Mouse (Mus musculus): ENCODE measurements around the gene Paxbp1.

Paxbp1 gene

DNA sequence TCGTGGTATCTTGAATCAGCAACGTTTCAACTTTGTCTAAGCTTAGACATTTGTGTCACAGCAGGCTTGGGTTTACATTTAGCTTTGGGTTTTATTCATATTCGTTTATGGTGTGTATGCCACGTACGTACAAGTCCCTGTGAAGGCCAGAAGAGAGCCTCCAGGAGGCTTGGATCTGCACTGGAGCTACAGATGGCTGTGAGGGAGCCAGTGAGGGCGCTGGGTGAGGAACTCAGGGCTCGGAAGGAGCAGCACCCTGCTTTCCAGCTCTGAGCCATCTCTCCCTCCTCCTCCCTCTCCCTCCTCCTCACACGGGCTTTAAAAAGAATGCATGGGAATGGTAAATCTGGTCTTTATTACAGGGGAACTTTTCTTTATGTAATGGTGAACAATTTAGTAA is 9.3 kb upstream of the Paxbp1 start:
- DNase-seq = no peak

GRCm38 (mm10) chr16:91045511-91045910 is 1.2 kb upstream of the Paxbp1 start:
- peak; percentile 71 for DNase-seq

GRCm38 (mm10) chr16:91043461-91044248 is 688 bp downstream of the Paxbp1 start:
- DNase-seq = peak; percentile 71 to 87

DNA sequence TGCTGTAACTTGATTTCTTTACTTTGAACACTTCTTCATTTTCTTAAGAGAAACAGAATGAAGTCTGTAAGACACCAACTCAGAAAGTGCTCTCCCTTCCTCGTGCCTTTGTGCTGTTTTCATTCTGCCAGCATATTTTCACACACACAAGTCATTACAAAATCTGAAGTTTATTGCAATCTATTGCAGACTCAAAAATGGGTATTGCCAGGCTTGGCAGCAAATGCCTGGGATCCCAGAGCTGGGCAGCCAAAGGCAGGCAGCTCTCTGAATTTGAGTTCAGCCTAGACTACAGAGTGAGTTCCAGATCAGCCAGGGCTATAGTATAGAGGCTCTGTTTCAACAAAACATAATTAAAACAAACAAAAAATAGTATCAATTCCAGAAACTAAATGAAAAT is 1.7 kb downstream of the Paxbp1 start:
- no peak for DNase-seq

DNA sequence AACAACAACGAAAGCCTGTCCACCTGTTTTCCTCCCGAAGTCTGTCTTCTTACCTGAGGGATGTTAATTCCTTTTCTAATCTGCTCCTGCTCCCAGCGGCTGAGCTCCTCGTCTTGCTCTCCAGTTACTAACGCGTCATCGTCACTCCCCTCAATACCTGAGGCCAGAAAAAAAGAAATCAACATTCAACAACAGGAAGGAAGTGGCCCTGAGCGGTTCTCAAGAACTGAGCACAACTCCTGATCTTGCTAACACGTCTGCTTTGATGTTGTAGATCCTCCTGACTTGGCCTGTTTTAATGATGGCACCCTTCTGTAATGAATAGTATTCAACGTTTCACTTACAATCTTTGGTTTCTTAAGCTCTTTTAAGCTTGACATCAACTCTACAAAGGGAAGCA is 8.5 kb downstream of the Paxbp1 start:
- DNase-seq = no peak

DNA sequence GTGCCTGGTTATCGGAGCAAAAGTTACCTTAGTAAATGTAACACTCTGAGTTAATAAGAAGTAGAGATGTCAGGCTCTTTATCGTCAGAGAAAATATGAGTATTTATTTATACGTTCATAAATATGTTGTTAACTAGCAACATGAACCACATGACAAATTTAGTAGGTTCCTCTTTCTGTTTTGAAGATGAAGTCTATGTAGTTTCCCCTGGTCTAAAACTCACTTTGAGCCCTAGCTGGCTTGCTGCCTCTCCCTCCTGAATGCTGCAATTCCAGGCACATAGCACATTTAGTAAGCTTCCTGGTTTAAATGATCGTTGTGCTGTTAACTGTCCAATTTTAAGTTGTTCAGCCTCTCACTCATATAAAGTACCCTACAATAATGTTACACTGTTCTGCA is 13.6 kb downstream of the Paxbp1 start:
- no peak for DNase-seq

- no peak for DNase-seq
These were observed 14.4 kb downstream of the Paxbp1 start for GRCm38 (mm10) chr16:91029901-91030300.

GRCm38 (mm10) chr16:91029161-91029743 is 15.1 kb downstream of the Paxbp1 start:
- no peak for DNase-seq

DNA sequence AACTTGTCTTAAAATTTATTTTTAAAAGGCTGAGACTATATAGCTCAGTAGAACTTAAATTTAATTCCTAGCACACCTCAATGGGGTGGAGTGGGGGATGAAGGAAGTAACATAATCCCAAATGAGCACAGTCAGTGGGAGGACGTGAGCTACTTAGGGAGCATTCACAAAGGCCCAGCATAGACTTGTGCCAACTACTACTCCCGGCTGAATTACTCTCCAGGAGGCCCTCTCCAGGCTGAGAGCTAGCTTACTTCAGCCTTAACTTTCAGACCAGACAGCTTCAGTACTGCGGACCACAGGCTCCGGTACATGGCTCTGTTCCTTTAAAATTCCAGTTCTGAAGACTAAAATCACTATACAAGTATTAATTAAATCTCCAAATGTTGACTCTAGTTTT is 18.1 kb downstream of the Paxbp1 start:
- no peak for DNase-seq

- peak; percentile 37 to 47 for DNase-seq
These were observed 21.0 kb downstream of the Paxbp1 start for GRCm38 (mm10) chr16:91023384-91023783.

- DNase-seq = no peak
These were observed 23.4 kb downstream of the Paxbp1 start for GRCm38 (mm10) chr16:91020842-91021483.

DNA sequence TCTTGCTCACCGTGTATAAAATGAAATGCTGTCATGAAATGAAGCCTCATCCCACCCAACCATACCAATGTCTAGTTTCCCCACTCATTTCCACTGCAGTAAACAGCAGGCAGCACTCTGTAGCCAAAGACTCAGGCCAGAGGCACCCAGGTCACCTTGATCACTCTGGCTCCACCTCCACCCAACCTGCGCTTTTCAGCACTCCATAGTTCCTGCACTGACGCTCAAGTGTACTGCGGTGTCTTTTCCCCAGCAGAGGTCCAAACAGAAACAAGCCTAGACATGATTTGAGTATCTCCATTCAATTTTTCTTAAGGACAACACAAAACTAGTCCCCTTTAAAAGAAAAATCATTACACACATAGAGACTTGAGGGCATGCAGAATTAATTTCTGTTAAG is 24.9 kb downstream of the Paxbp1 start:
- no peak for DNase-seq

DNA sequence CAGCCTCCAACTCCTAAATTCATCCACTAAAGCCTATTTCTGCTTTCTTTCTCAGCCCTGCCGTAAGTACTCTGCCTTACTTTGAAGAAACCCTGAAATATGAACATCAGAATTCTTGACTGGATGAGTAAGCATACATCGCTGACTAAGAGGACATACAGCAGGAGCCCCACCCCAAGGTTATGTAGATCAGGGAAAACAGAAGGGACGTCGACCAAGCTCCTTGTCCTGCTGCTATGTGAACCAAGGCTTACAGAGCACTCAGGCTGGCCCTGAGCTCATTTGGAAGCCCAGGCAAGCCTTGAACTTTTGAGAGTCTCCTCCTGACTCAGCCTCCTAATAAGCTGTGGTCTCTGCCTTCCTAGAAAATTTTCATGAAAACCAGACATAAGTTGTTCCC is 28.6 kb downstream of the Paxbp1 start:
- no peak for DNase-seq

DNA sequence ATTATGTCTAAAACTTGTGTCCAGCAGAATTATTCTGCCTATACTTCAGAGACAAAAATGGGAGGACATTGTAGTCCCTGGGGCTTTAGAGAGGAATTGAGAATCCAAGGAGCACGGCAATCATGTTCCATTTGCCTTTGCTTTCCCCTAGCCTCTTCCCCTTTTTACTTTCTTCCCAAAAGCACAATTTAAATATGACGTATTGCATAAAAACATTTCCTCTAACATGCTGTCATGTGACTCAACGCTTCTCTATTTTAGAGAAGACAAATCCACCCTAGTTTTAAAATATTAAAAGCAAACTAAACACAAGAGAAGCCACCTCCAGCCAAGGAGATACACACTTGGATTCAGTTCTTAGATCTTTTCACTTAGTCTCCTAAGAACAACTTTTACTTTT is 32.5 kb downstream of the Paxbp1 start:
- no peak for DNase-seq

- peak; percentile 91 to 95 for DNase-seq
These were observed 33.2 kb downstream of the Paxbp1 start, which contains the start of gene Synj1 for GRCm38 (mm10) chr16:91011021-91011683. Gene Synj1, minus strand, starts transcription at chr16:91011308.

DNA sequence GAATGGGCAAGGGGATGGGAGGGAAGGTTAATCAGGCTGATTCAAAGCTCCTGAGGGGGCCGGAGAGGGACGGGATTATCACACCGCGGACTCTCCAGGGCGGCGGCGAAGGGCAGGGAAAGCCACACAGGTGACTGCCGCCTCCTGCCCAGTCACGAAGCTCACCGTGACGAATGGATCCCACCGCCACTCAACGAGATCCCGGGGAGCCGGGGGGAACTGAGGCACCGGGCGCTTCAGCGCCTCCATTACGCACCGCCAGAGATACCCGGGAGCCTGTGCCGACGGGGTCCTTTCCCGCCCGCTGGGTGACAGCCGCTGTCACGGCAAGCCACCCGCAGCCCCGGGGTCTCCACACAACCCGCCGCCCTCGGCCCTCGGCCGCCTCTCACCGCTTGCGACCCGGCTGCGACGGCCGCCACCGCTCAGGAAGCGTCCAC is 33.7 kb downstream of the Paxbp1 start:
- no peak for DNase-seq

GRCm38 (mm10) chr16:91009942-91010529 is 34.3 kb downstream of the Paxbp1 start:
- peak in 1 of 2 experiments; percentile 15 for DNase-seq

DNA sequence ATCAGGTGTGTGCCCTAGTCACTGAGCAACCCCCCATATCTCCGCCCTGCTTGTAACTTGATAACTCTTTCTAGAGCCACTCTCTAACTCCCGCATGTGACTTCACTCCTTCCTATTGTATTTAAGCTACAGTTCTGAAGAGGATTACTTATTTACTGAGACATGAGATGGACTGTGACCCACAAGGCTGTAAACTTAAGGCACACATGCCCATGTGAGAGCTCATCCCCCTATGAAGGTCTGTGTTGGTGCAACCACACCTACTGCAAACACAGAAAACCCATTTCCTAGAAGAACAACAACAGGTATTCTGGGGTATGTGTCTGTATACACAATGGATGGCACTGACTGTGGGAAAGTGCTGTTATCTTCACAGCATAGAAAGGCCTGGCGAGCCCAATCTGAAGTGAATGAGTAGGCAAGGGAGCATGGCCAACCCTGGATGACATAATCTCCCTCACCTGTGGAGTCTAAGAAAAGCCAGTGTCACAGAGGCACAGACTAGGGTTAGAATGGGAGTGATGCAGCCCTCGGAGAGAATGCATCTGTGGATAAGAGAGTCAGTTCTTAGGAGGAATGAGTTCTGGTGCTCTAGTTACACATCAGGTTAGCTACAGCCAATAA is 39.3 kb downstream of the Paxbp1 start:
- no peak for DNase-seq

DNA sequence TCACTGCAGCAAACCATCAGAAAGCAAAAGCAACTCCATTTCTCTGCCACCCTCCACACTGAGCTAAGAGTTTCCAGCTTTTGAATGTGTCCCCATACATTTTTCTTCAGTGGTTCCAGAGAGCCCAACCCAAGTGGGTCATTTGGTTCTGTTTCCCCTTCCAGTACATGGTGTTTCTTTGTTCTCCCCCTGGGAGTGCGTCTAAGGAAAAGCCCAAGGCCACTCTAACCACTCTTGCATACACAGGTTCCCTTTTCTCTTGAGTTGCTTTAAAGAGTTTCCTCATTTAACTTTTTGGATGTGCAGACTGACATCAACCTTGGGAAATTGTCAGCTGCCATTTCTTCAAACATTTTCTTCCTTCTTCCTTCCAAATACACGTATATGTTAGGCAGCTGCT is 43.2 kb downstream of the Paxbp1 start:
- DNase-seq = no peak

- DNase-seq = no peak
These were observed 44.5 kb downstream of the Paxbp1 start for GRCm38 (mm10) chr16:90999827-91000226.

DNA sequence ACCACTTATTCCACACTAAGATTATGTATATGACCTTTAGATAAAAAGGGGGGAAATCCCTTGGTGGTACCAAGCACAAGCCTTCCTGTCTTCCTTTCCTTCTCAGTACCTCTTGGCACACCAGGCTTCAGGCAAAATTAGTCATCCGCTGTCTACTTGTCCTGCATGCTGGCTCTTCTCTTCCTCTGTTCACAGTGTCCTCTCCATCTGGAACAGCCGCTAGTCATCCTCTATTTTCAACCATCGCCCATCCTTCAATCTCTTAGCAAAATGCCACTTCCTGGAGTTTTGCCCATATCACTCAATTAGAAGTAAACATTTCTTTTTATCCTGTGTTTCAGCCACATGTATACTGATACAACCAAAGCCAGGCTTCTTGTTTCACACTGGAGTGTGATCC is 46.5 kb downstream of the Paxbp1 start:
- no peak for DNase-seq

Measured in kidney, postnatal 4 days (tissue).